Mouse (Mus musculus) CH12.LX (cell line): ENCODE data around the gene Ces1f.

ENCODE experiments used
- CHD1 ChIP-seq: IDR thresholded peaks from 2 replicates; pipeline ENCODE4 v1.6.1; 2012; ENCODE audit warnings: low read depth, low read length, improper control_type of control experiment, inconsistent platforms
- CHD2 ChIP-seq: IDR thresholded peaks from 2 replicates; pipeline ENCODE4 v1.6.1; 2011; ENCODE audit warnings: low read length, improper control_type of control experiment
- CTCF ChIP-seq, 2 experiments: IDR thresholded peaks in 1 of 2; conservative IDR thresholded peaks in 1 of 2; 2 replicates each; pipeline ENCODE4 v1.5.1; 2011 to 2012; ENCODE audit warnings: low read depth in 2 of 2, low read length in 2 of 2, improper control_type of control experiment in 1 of 2, inconsistent platforms in 1 of 2, mild to moderate bottlenecking in 1 of 2, moderate library complexity in 1 of 2
- EP300 ChIP-seq: IDR thresholded peaks from 2 replicates; pipeline ENCODE4 v1.6.1; 2011; ENCODE audit warnings: low read length, improper control_type of control experiment
- RAD21 ChIP-seq: IDR thresholded peaks from 2 replicates; pipeline ENCODE4 v1.6.1; 2011; ENCODE audit warnings: low read depth, mild to moderate bottlenecking, low read length, improper control_type of control experiment, moderate library complexity
- TCF12 ChIP-seq: IDR thresholded peaks from 2 replicates; pipeline ENCODE4 v1.6.1; 2014; ENCODE audit warnings: low read depth, mild to moderate bottlenecking, inconsistent platforms, low read length, improper control_type of control experiment

- TF ChIP-seq CTCF (conservative IDR thresholded peaks at IDR 0.05 in 1 of 2, IDR thresholded peaks at IDR 0.05 in 1 of 2; ENCODE audit: low read depth in 2 of 2, low read length in 2 of 2) (no peak), CHD1 (no peak), EP300 (no peak), TCF12 (no peak), CHD2 (no peak), RAD21 (no peak)
Measured at GRCm38 (mm10) chr8:93283896-93284295, 4.3 kb upstream of the Ces1f start.
